In genomic region chr8:109766081-109766480, GRCm38 (mm10) we compare ENCODE assay signal across 23 mouse cellular contexts.
"Had no signal": no experiment of that assay in that cellular context is flagged by ENCODE, and none has a peak within 500 bp of the region (broad histone marks: within the 10 kb centered on the region; RNA-seq: fewer than 3 reads in every experiment).

No protein-coding gene starts in this region.

- H3K36me3 ChIP-seq: limb, embryonic 10.5 days; limb, embryonic 13.5 days; midbrain, embryonic 12.5 days; midbrain, embryonic 15.5 days; neural tube, embryonic 13.5 days; stomach, embryonic 15.5 days had no signal

- H3K9me3 ChIP-seq: limb, embryonic 10.5 days; midbrain, embryonic 15.5 days; stomach, embryonic 15.5 days had no signal

- H3K4me2 ChIP-seq: limb, embryonic 13.5 days; lung, embryonic 14.5 days; midbrain, embryonic 12.5 days; midbrain, embryonic 15.5 days; neural tube, embryonic 13.5 days; stomach, embryonic 15.5 days had no signal

- H3K27ac ChIP-seq: kidney, postnatal 0 days; layer of hippocampus, adult 2 months; limb, embryonic 10.5 days; limb, embryonic 13.5 days; liver, embryonic 14.5 days; midbrain, embryonic 12.5 days; midbrain, embryonic 15.5 days; neural tube, embryonic 13.5 days; stomach, embryonic 15.5 days had no signal

- H3K4me1 ChIP-seq: limb, embryonic 10.5 days; limb, embryonic 13.5 days; midbrain, embryonic 12.5 days; midbrain, embryonic 15.5 days; neural tube, embryonic 13.5 days; stomach, embryonic 15.5 days had no signal

- DNase-seq: kidney, adult 2 months; kidney, postnatal 25 days; layer of hippocampus, adult 9-11 months; liver; liver, postnatal 0 days; lung, embryonic 14.5 days; retina, postnatal 1 day; right cerebral cortex, postnatal 25 days; spleen, adult 18-20 months; thymus, adult 2 months; thymus, postnatal 14 days; thymus, postnatal 4 days had no signal

- H3K4me3 ChIP-seq: layer of hippocampus, adult 2 months; limb, embryonic 10.5 days; limb, embryonic 13.5 days; midbrain, embryonic 12.5 days; midbrain, embryonic 15.5 days; neural tube, embryonic 13.5 days; stomach, embryonic 15.5 days had no signal

- H3K9ac ChIP-seq: limb, embryonic 13.5 days; liver, embryonic 14.5 days; liver, postnatal 0 days; lung, embryonic 14.5 days; midbrain, embryonic 12.5 days; midbrain, embryonic 15.5 days; neural tube, embryonic 13.5 days; stomach, embryonic 15.5 days had no signal

- ATAC-seq: intestine, embryonic 16.5 days; liver, postnatal 0 days; lung, postnatal 0 days; midbrain, embryonic 15.5 days had no signal

- H3K27me3 ChIP-seq: limb, embryonic 13.5 days; midbrain, embryonic 12.5 days; midbrain, embryonic 15.5 days; neural tube, embryonic 13.5 days; stomach, embryonic 15.5 days had no signal
